Mouse (Mus musculus): ENCODE measurements around the gene Ccdc134.
"Not testable (repeated sequence)": the region's sequence is repeated elsewhere in the genome, so short reads cannot be mapped to it uniquely, and the experiment has no call there.

Ccdc134 gene

GRCm38 (mm10) chr15:82127426-82128374 is at the start of gene Ccdc134:
Gene Ccdc134, plus strand, starts transcription at chr15:82127922.
- DNase-seq, result peak; percentile 95 to 97

- no peak for DNase-seq
These were observed 47.8 kb upstream of the Ccdc134 start for GRCm38 (mm10) chr15:82079883-82080282.

GRCm38 (mm10) chr15:82081161-82081560 is 46.6 kb upstream of the Ccdc134 start:
- DNase-seq, result no peak

GRCm38 (mm10) chr15:82085606-82086005 is 42.1 kb upstream of the Ccdc134 start:
- no peak for DNase-seq

- DNase-seq, result no peak
These were observed 41.6 kb upstream of the Ccdc134 start for GRCm38 (mm10) chr15:82086131-82086530.

- no peak for DNase-seq
These were observed 40.5 kb upstream of the Ccdc134 start for GRCm38 (mm10) chr15:82087266-82087665.

- no peak for DNase-seq
These were observed 36.7 kb upstream of the Ccdc134 start for GRCm38 (mm10) chr15:82091061-82091460.

- peak in 1 of 2 experiments; percentile 7 for DNase-seq
These were observed 20.7 kb upstream of the Ccdc134 start for GRCm38 (mm10) chr15:82106953-82107555.

- DNase-seq, result no peak
These were observed 7.2 kb upstream of the Ccdc134 start for GRCm38 (mm10) chr15:82120544-82120943.

- not testable (repeated sequence) for DNase-seq
These were observed 1.0 kb upstream of the Ccdc134 start for GRCm38 (mm10) chr15:82126690-82127089.

GRCm38 (mm10) chr15:82128398-82128797 is 676 bp downstream of the Ccdc134 start:
- no peak for DNase-seq

- no peak for DNase-seq
These were observed 2.9 kb downstream of the Ccdc134 start for GRCm38 (mm10) chr15:82130599-82130998.

GRCm38 (mm10) chr15:82135372-82135771 is 7.7 kb downstream of the Ccdc134 start:
- DNase-seq, result no peak

- DNase-seq, result peak; percentile 56 to 71
These were observed 10.8 kb downstream of the Ccdc134 start for GRCm38 (mm10) chr15:82138565-82138964.

- DNase-seq, result no peak
These were observed 11.5 kb downstream of the Ccdc134 start for GRCm38 (mm10) chr15:82139196-82139595.

GRCm38 (mm10) chr15:82140355-82140754 is 12.6 kb downstream of the Ccdc134 start:
- no peak for DNase-seq

GRCm38 (mm10) chr15:82144157-82144556 is 16.4 kb downstream of the Ccdc134 start:
- DNase-seq, result peak; percentile 61 to 81

- DNase-seq, result no peak
These were observed 17.7 kb downstream of the Ccdc134 start for GRCm38 (mm10) chr15:82145408-82145807.

GRCm38 (mm10) chr15:82145851-82146769 is 18.4 kb downstream of the Ccdc134 start:
- no peak for DNase-seq

GRCm38 (mm10) chr15:82146770-82147610 is 19.3 kb downstream of the Ccdc134 start, which contains the start of gene Srebf2:
Gene Srebf2, plus strand, starts transcription at chr15:82147181.
- DNase-seq, result peak; percentile 99

- DNase-seq, result peak; percentile 56 to 63
These were observed 19.9 kb downstream of the Ccdc134 start for GRCm38 (mm10) chr15:82147611-82148111.

Data from lung, adult 18-20 months (tissue).